Mouse (Mus musculus) spleen, adult 2 months (tissue): ENCODE data around the gene Rad51b. TPM values are rescaled to one million over a fixed set of nuclear protein-coding genes. Genes with fewer than 3 reads are reported as not detected.

Experiments used
- DNase-seq, 2 experiments: peaks; one replicate each; pipeline versions ENCODE4 v3.0.0 to v3.0.0-alpha.2; 2012 to 2021; ENCODE audit warnings: low spot score in 2 of 2, low read depth in 1 of 2
- H3K27ac ChIP-seq: fragments of 200-500 bp; 2 replicates; pipeline ENCODE4 v1.5.1; 2012; ENCODE audit warnings: low read length, inconsistent platforms; ENCODE audit not compliant: insufficient read depth
- H3K27me3 ChIP-seq: fragments of 200-500 bp; 2 replicates; pipeline ENCODE4 v1.6.1; 2012; ENCODE audit warnings: mild to moderate bottlenecking, moderate library complexity, low read length, inconsistent platforms; ENCODE audit not compliant: control insufficient read depth, insufficient read depth
- H3K36me3 ChIP-seq: fragments of 200-500 bp; 2 replicates; pipeline ENCODE4 v1.6.1; 2012; ENCODE audit warnings: mild to moderate bottlenecking, low read length, inconsistent platforms; ENCODE audit not compliant: control insufficient read depth, insufficient read depth
- H3K4me1 ChIP-seq: fragments of 200-500 bp; 2 replicates; pipeline ENCODE4 v1.6.1; 2011; ENCODE audit warnings: inconsistent platforms; ENCODE audit not compliant: control insufficient read depth, insufficient read depth, insufficient read length
- H3K4me3 ChIP-seq: fragments of 200-500 bp; 2 replicates; pipeline ENCODE4 v1.5.1; 2011; ENCODE audit warnings: mild to moderate bottlenecking, inconsistent platforms; ENCODE audit not compliant: insufficient read depth, insufficient read length; ENCODE audit errors: extremely low read depth
- CTCF ChIP-seq: fragments of 200-500 bp; IDR thresholded peaks from 2 replicates; pipeline ENCODE4 v1.5.1; 2011; ENCODE audit warnings: mild to moderate bottlenecking, inconsistent platforms; ENCODE audit not compliant: insufficient read depth, insufficient read length, insufficient replicate concordance; ENCODE audit errors: extremely low read depth
- POLR2A ChIP-seq: fragments of 200-500 bp; IDR thresholded peaks from 2 replicates; pipeline ENCODE4 v1.6.1; 2011; ENCODE audit warnings: low read depth, low read length, inconsistent platforms
- WGBS: fragments of 180-500 bp; shearing (Covaris S2); methylation state at CpG from one replicate; pipeline ENCODE4 v1.1.7; 2018; 5-methylcytosine and 5-hydroxymethylcytosine counted together
- polyA plus RNA-seq: library from polyadenylated mRNA; depleted of rRNA; stranded (reverse); fragments of >200 nt; gene quantifications from 2 replicates; pipeline ENCODE4 v1.2.3, GENCODE M21; 2012

Rad51b gene
- polyA plus RNA-seq, 1 experiment = 0.26 TPM

DNA sequence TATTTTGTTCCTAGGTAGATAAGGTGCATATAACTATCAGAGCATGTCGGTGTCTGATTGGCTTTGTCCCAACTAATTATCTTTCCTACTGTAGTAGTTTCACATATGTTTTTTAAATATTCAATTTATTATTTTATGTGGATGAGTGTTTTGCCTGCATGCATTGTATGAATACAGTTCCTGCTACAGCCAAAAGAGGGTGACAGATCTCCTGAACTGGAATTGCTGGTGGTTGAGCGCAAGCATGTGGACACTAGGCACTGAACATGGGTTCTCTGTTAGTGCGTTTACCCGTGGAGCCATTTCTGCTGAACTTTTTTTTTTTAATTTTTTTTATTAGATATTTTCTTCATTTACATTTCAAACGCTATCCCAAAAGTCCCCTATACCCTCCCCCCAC is 358.1 kb downstream of the Rad51b start:
- Histone ChIP-seq H3K4me1 (no peaks in the 10 kb centered on the region), H3K36me3 (no peaks in the 10 kb centered on the region), H3K4me3 (no peak overlapping the region), H3K27ac (no peak overlapping the region), H3K27me3 (no peaks in the 10 kb centered on the region)
- WGBS = 94% methylated on average over 5 of the region's 5 CpGs
- no peak for TF ChIP-seq POLR2A
- TF ChIP-seq CTCF = no peak
- no peak for DNase-seq

- Histone ChIP-seq H3K4me3 (no peak overlapping the region), H3K4me1 (peaks cover 3% of the 10 kb centered on the region; the same call in 1 of the 2 replicates), H3K36me3 (no peaks in the 10 kb centered on the region), H3K27ac (no peak overlapping the region), H3K27me3 (no peaks in the 10 kb centered on the region)
- DNase-seq = no peak
- TF ChIP-seq POLR2A = no peak
- no peak for TF ChIP-seq CTCF
- WGBS = 71% methylated on average over 3 of the region's 3 CpGs
Observed at GRCm38 (mm10) chr12:79658861-79659260, 361.8 kb downstream of the Rad51b start.

DNA sequence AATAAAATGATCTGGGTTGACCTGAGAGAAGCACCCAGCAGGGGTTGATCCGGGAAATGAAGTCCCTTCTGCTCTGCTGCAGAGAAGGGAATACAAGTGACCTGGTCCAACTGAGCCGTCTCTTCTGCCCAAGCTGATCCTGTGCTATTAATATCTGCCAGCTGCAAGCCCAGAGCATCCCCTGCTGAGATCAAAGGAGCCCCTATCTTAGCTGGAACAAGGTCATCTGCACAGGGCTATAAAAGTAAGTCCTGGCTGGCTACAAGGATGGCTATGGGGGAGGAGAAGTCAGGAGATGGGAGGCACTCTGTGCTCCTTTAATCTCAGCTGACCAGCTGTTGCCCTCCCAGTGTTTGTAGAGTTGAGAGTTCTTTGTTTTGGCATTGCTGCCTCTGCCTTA is 364.2 kb downstream of the Rad51b start:
- TF ChIP-seq POLR2A = no peak
- TF ChIP-seq CTCF = no peak
- H3K27me3 ChIP-seq = no peaks in the 10 kb centered on the region
- H3K4me1 ChIP-seq = peaks cover 3% of the 10 kb centered on the region; the same call in 1 of the 2 replicates
- H3K27ac ChIP-seq = no peak overlapping the region
- no peaks in the 10 kb centered on the region for H3K36me3 ChIP-seq
- WGBS = 72% methylated on average over 2 of the region's 2 CpGs
- H3K4me3 ChIP-seq = no peak overlapping the region
- no peak for DNase-seq

- WGBS = 58% methylated on average over 10 of the region's 10 CpGs
- Histone ChIP-seq H3K27me3 (no peaks in the 10 kb centered on the region), H3K36me3 (no peaks in the 10 kb centered on the region), H3K4me3 (no peak overlapping the region), H3K27ac (no peak overlapping the region), H3K4me1 (peaks cover 3% of the 10 kb centered on the region; the same call in 1 of the 2 replicates)
- TF ChIP-seq CTCF (no peak), POLR2A (no peak)
- no peak for DNase-seq
Observed at GRCm38 (mm10) chr12:79663131-79663892, 366.2 kb downstream of the Rad51b start.

GRCm38 (mm10) chr12:79663893-79664574 is 367.0 kb downstream of the Rad51b start:
- 74% methylated on average over 7 of the region's 7 CpGs for WGBS
- no peak for TF ChIP-seq POLR2A
- no peak for TF ChIP-seq CTCF
- DNase-seq = no peak
- H3K27ac ChIP-seq = no peak overlapping the region
- no peaks in the 10 kb centered on the region for H3K36me3 ChIP-seq
- no peak overlapping the region for H3K4me3 ChIP-seq
- no peaks in the 10 kb centered on the region for H3K27me3 ChIP-seq
- H3K4me1 ChIP-seq = peaks cover 3% of the 10 kb centered on the region; the same call in 1 of the 2 replicates

DNA sequence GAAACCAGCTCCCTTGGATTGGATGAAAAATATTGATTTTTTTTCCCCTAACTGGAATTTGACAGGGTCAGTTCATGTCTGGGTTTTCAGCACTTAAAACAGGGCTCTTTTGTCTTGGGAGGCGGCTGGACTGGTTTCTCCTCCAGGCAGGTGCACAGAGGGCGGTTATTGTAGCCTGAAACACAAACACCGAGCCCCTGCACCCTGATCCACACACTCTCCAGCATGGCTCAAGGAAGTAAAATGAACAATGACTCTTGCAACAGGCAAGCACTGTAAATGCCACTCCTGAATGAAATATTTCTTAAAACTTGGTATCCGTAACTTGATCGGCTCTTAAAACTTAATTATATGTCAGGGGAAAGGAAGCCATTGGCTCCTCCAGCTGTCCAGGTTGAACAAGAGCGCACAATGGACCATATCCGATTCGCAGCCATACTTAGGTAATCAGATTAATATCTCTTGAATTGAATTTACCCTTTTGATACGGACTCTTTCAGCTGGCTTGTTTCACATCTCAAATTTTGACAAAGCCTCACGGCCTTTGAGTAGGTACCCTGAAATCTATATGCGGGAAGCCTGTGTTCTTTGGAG is 377.9 kb downstream of the Rad51b start:
- H3K27ac ChIP-seq = no peak overlapping the region
- TF ChIP-seq POLR2A (no peak), CTCF (no peak)
- 94% methylated on average over 11 of the region's 11 CpGs for WGBS

More for the DNA sequence above, 377.9 kb downstream of the Rad51b start:
- no peak overlapping the region for H3K4me3 ChIP-seq
- H3K4me1 ChIP-seq = no peaks in the 10 kb centered on the region
- no peaks in the 10 kb centered on the region for H3K27me3 ChIP-seq
- DNase-seq = no peak
- no peaks in the 10 kb centered on the region for H3K36me3 ChIP-seq
